In the genomic region with DNA sequence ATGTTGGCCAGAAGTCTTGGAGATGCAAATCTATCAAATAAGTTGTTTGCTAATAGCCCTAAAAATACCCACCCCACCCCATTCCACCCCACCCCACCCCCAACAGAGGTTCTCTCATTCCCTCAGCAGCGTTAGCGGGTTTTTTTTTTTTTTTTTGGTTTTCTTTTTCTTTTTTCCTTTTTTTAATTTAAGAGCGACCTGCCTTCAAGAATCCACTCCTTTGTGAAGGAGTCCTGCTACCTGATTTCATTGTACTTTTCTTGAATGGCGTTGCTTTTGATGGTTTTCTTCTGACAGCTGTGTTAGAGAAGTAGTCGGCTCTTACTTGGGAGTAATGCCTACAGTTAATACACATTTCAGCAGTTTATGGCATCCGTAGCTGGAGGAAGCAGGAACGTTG, we compare ENCODE assay signal across 10 mouse cellular contexts. TPM values are rescaled to one million over a fixed set of nuclear protein-coding genes. Genes with fewer than 3 reads are reported as not detected.
A peak's percentile ranks its signal among the peaks of the same experiment; 100 is the strongest.
DNase-seq lines count a peak whose midpoint lies in the region; ATAC-seq and TF ChIP-seq lines count a peak whose summit lies in the region.
"Had no signal": no experiment of that assay in that cellular context is flagged by ENCODE, and none has a peak within 500 bp of the region (broad histone marks: within the 10 kb centered on the region; RNA-seq: fewer than 3 reads in every experiment).

No protein-coding gene starts in this region.

- peak overlapping the region; percentile 86 for H3K9ac ChIP-seq in lung, embryonic 14.5 days
- peak overlapping the region; percentile 89 for H3K9ac ChIP-seq in embryonic facial prominence, embryonic 15.5 days
- H3K9ac ChIP-seq in limb, embryonic 12.5 days (replicated peaks): peak overlapping the region; percentile 89
- H3K9ac ChIP-seq in neural tube, embryonic 14.5 days (replicated peaks; ENCODE audit: low read depth, low read length): no peak overlapping the region

- H3K36me3 ChIP-seq in lung, embryonic 14.5 days (ENCODE audit: insufficient read depth): peaks cover 1% of the 10 kb centered on the region; the same call in 1 of the 2 replicates
- peaks cover 1% of the 10 kb centered on the region for H3K36me3 ChIP-seq in embryonic facial prominence, embryonic 15.5 days
- H3K36me3 ChIP-seq in limb, embryonic 12.5 days: peaks cover 5% of the 10 kb centered on the region
- H3K36me3 ChIP-seq in neural tube, embryonic 14.5 days (ENCODE audit: control insufficient read depth, insufficient read depth, low read length): no peaks in the 10 kb centered on the region

- H3K27me3 ChIP-seq in lung, embryonic 14.5 days (ENCODE audit: insufficient read depth, low read length): no peaks in the 10 kb centered on the region
- H3K27me3 ChIP-seq in embryonic facial prominence, embryonic 15.5 days: no peaks in the 10 kb centered on the region
- H3K27me3 ChIP-seq in limb, embryonic 12.5 days: no peaks in the 10 kb centered on the region
- no peaks in the 10 kb centered on the region for H3K27me3 ChIP-seq in neural tube, embryonic 14.5 days (ENCODE audit: control insufficient read depth, insufficient read depth, low read length)

- 0 out of 2 replicates have a peak, but pooled peaks cover 3% of the 10 kb centered on the region for H3K4me1 ChIP-seq in lung, embryonic 14.5 days (ENCODE audit: insufficient read depth)
- H3K4me1 ChIP-seq in embryonic facial prominence, embryonic 15.5 days: peaks cover 24% of the 10 kb centered on the region
- H3K4me1 ChIP-seq in limb, embryonic 12.5 days (replicated peaks): peaks cover 11% of the 10 kb centered on the region
- peaks cover 15% of the 10 kb centered on the region for H3K4me1 ChIP-seq in neural tube, embryonic 14.5 days (ENCODE audit: control insufficient read depth, insufficient read depth, low read length)

- H3K4me3 ChIP-seq in lung, embryonic 14.5 days (ENCODE audit: low read depth, low read length): peak overlapping the region; percentile 96
- peak overlapping the region; percentile 90 for H3K4me3 ChIP-seq in embryonic facial prominence, embryonic 15.5 days (replicated peaks)
- H3K4me3 ChIP-seq in limb, embryonic 12.5 days (replicated peaks): peak overlapping the region; percentile 95
- H3K4me3 ChIP-seq in neural tube, embryonic 14.5 days (ENCODE audit: low read depth, low read length): peak overlapping the region; percentile 94

- WGBS in lung, embryonic 14.5 days: 22% methylated on average over 7 of the region's 7 CpGs
- 21% methylated on average over 7 of the region's 7 CpGs for WGBS in embryonic facial prominence, embryonic 15.5 days
- WGBS in limb, embryonic 12.5 days: 25% methylated on average over 7 of the region's 7 CpGs
- WGBS in neural tube, embryonic 14.5 days: 26% methylated on average over 7 of the region's 7 CpGs

- H3K9me3 ChIP-seq in lung, embryonic 14.5 days (ENCODE audit: low read depth, low read length): no peaks in the 10 kb centered on the region
- H3K9me3 ChIP-seq in embryonic facial prominence, embryonic 15.5 days (replicated peaks): no peaks in the 10 kb centered on the region
- no peaks in the 10 kb centered on the region for H3K9me3 ChIP-seq in limb, embryonic 12.5 days
- H3K9me3 ChIP-seq in neural tube, embryonic 14.5 days (ENCODE audit: control insufficient read depth, low read length): no peaks in the 10 kb centered on the region

- H3K4me2 ChIP-seq in lung, embryonic 14.5 days: peak overlapping the region; percentile 75
- peak overlapping the region; percentile 79 for H3K4me2 ChIP-seq in embryonic facial prominence, embryonic 15.5 days (replicated peaks)
- H3K4me2 ChIP-seq in limb, embryonic 12.5 days: peak overlapping the region; percentile 89
- peak overlapping the region; percentile 60 for H3K4me2 ChIP-seq in neural tube, embryonic 14.5 days (ENCODE audit: low read depth, low read length)

- H3K27ac ChIP-seq in lung, embryonic 14.5 days (ENCODE audit: low read depth): peak overlapping the region; percentile 86; the same call in 1 of the 2 replicates
- no peak overlapping the region for H3K27ac ChIP-seq in embryonic facial prominence, embryonic 15.5 days (replicated peaks)
- H3K27ac ChIP-seq in limb, embryonic 12.5 days: peak overlapping the region; percentile 87; the same call in 1 of the 2 replicates
- H3K27ac ChIP-seq in neural tube, embryonic 14.5 days (ENCODE audit: low read depth, low read length): no peak overlapping the region; the same call in 1 of the 2 replicates

- no peak for TF ChIP-seq CTCF in lung, embryonic 14.5 days (IDR thresholded peaks at IDR 0.05; ENCODE audit: low read depth)

- ATAC-seq in lung, embryonic 14.5 days (ENCODE audit: insufficient read depth): no peak
- no peak for ATAC-seq in embryonic facial prominence, embryonic 15.5 days (ENCODE audit: insufficient number of reproducible peaks, low FRiP score, low TSS enrichment, low read depth)
- no peak for ATAC-seq in limb, embryonic 12.5 days (ENCODE audit: insufficient number of reproducible peaks, insufficient read depth, low FRiP score, low TSS enrichment, low read depth)
- no peak for ATAC-seq in neural tube, embryonic 14.5 days (ENCODE audit: low read depth)

- DNase-seq in lung, embryonic 14.5 days: no peak
- no peak for DNase-seq in lung, postnatal 14 days
- DNase-seq in right cerebral cortex, postnatal 36 days (ENCODE audit: low spot score in 2 of 2): no peak
- DNase-seq in adrenal gland, adult 18-20 months (ENCODE audit: low spot score in 2 of 2): no peak
- no peak for DNase-seq in frontal cortex, adult 2 months (ENCODE audit: extremely low spot score in 1 of 2, low spot score in 1 of 2)
- DNase-seq: adrenal gland, adult 8-10 months; kidney, adult 11 months had no signal

RNA-seq across cellular contexts. Expression of a gene that starts 1.0 kb away (rescaled TPM):
- polyA plus RNA-seq in lung, embryonic 14.5 days (2014; fragmentation: Nextera tagmentation; extraction: Ambion mirVana): 48.4 and 52.7 TPM in 2 replicates
- polyA plus RNA-seq in embryonic facial prominence, embryonic 15.5 days (2015; fragmentation: Nextera tagmentation; extraction: Ambion mirVana): 55.6 and 59.0 TPM in 2 replicates
- polyA plus RNA-seq in limb, embryonic 12.5 days (2016; fragmentation: Nextera tagmentation; extraction: Ambion mirVana): 52.8 and 53.1 TPM in 2 replicates
- 41.9 and 43.0 TPM in 2 replicates for polyA plus RNA-seq in neural tube, embryonic 14.5 days (2014; fragmentation: Nextera tagmentation; extraction: Ambion mirVana)
- total RNA-seq in adrenal gland, adult 18-20 months (2021): 10 to 100 TPM; 46.3 to 52.4 TPM
- polyA plus RNA-seq in frontal cortex, adult 2 months (2012; rRNA removed): 34.8 and 38.4 TPM in 2 replicates

RNA-seq across cellular contexts. Expression of a gene that starts 4.3 kb away (rescaled TPM):
- polyA plus RNA-seq in lung, embryonic 14.5 days (2014; fragmentation: Nextera tagmentation; extraction: Ambion mirVana): 92.2 and 94.0 TPM in 2 replicates
- polyA plus RNA-seq in embryonic facial prominence, embryonic 15.5 days (2015; fragmentation: Nextera tagmentation; extraction: Ambion mirVana): 77.2 and 78.5 TPM in 2 replicates
- 89.2 and 103 TPM in 2 replicates for polyA plus RNA-seq in limb, embryonic 12.5 days (2016; fragmentation: Nextera tagmentation; extraction: Ambion mirVana)
- polyA plus RNA-seq in neural tube, embryonic 14.5 days (2014; fragmentation: Nextera tagmentation; extraction: Ambion mirVana): 85.9 and 90.4 TPM in 2 replicates
- 10 to 100 TPM; 82.7 to 85.3 TPM for total RNA-seq in adrenal gland, adult 18-20 months (2021)
- polyA plus RNA-seq in frontal cortex, adult 2 months (2012; rRNA removed): 49.9 and 50.6 TPM in 2 replicates

RNA-seq across cellular contexts. Expression of a gene that starts 46.1 kb away (rescaled TPM):
- 286 and 295 TPM in 2 replicates for polyA plus RNA-seq in lung, embryonic 14.5 days (2014; fragmentation: Nextera tagmentation; extraction: Ambion mirVana)
- polyA plus RNA-seq in embryonic facial prominence, embryonic 15.5 days (2015; fragmentation: Nextera tagmentation; extraction: Ambion mirVana): 208 and 218 TPM in 2 replicates
- 278 and 281 TPM in 2 replicates for polyA plus RNA-seq in limb, embryonic 12.5 days (2016; fragmentation: Nextera tagmentation; extraction: Ambion mirVana)
- polyA plus RNA-seq in neural tube, embryonic 14.5 days (2014; fragmentation: Nextera tagmentation; extraction: Ambion mirVana): 152 and 153 TPM in 2 replicates
- total RNA-seq in adrenal gland, adult 18-20 months (2021): 10 to 100 TPM; 54.6 to 57.5 TPM
- 95.9 and 97.4 TPM in 2 replicates for polyA plus RNA-seq in frontal cortex, adult 2 months (2012; rRNA removed)

RNA-seq across cellular contexts. Expression of a gene that starts 48.1 kb away (rescaled TPM):
- polyA plus RNA-seq in lung, embryonic 14.5 days (2014; fragmentation: Nextera tagmentation; extraction: Ambion mirVana): 22.7 and 24.8 TPM in 2 replicates
- polyA plus RNA-seq in embryonic facial prominence, embryonic 15.5 days (2015; fragmentation: Nextera tagmentation; extraction: Ambion mirVana): 13.9 and 14.9 TPM in 2 replicates
- 16.8 and 17.9 TPM in 2 replicates for polyA plus RNA-seq in limb, embryonic 12.5 days (2016; fragmentation: Nextera tagmentation; extraction: Ambion mirVana)
- polyA plus RNA-seq in neural tube, embryonic 14.5 days (2014; fragmentation: Nextera tagmentation; extraction: Ambion mirVana): 9.4 and 10.2 TPM in 2 replicates
- total RNA-seq in adrenal gland, adult 18-20 months (2021): 10 to 100 TPM; 16.4 to 16.9 TPM
- polyA plus RNA-seq in frontal cortex, adult 2 months (2012; rRNA removed): 8.1 and 8.4 TPM in 2 replicates

Comparison
In these comparisons a context has a peak if more than half of its experiments do, and no peak if none do; other contexts are left out.
1. H3K27ac ChIP-seq: peak in lung, embryonic 14.5 days (single experiment) and limb, embryonic 12.5 days (single experiment); none in embryonic facial prominence, embryonic 15.5 days (single experiment) and neural tube, embryonic 14.5 days (single experiment).
2. Peak in every context shown above with its lines, with median percentiles within 50 percentile points of each other: H3K4me2 ChIP-seq and H3K4me3 ChIP-seq.